Mouse (Mus musculus) megakaryocyte progenitor cell, adult 5-6 weeks (primary cell): ENCODE measurements at regions not wholly inside any gene's neighbourhood (a gene's known extent, or its start where the extent isn't known, plus 50 kb on each side); places are given as distances from the start of the nearest gene placed in this dataset.

Source experiments
- ATAC-seq: replicated peaks from 2 replicates; pipeline ENCODE4 v1.8.0; 2016; ENCODE audit warnings: mild to moderate bottlenecking, moderate TSS enrichment, inconsistent platforms; ENCODE audit not compliant: poor library complexity

DNA sequence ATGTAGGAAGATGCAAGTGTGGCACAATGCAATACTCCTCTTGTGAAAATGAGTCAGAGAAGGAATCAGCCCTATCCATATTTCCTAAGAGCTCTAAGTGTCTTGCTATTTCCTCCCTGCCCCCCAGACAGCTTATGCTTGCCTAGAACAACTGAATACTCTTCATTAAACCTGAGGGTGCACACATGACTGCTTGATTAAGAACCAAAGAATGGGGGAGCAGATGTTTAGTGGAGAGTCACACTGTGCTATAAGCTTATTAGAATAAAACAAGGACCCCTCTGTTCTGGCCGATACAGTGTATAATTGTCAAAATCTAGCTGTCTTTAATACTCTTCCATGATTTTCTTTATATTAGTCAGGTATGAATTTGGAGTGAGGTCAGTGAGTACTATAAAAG, 458.8 kb upstream of the Mon1b start:
- ATAC-seq = no peak

DNA sequence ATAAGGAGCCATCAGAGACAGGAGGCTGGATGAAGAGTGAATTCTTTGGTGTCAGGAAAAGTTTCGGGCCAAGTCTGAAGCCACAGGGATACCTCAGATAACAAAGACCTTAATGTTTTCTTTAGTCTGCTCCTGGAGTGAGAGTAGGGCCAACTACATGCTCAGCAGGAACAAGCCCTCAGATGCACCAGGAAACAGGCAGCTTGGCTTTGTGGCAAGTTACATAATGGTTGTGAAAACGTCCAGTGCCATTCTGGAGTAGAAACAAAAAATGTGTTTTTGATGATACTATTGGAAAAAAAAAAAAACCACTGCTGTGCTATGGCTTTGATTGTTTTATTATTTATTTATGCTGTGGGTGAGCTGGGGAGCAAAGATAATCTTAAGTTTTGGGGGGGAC, 452.2 kb upstream of the Mon1b start:
- no peak for ATAC-seq

DNA sequence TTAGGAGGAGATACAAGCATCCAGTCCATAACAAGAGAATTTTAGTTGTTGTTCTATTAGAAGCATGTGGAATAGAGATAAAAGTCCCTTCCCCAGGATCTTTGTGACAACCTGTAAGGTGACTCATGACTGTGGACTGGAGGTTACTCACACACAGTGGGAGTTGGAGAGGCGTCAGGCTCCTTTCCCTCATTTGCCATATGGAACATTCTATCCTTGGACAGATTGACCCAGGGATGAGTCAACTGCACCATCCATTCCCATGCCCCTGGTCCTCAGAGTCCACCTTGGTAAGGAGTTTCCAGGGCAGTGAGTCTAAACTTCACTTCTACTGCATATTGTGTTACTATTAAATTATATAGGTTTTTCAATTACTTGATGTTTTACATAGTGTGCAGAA, 444.9 kb upstream of the Mon1b start:
- ATAC-seq = no peak

DNA sequence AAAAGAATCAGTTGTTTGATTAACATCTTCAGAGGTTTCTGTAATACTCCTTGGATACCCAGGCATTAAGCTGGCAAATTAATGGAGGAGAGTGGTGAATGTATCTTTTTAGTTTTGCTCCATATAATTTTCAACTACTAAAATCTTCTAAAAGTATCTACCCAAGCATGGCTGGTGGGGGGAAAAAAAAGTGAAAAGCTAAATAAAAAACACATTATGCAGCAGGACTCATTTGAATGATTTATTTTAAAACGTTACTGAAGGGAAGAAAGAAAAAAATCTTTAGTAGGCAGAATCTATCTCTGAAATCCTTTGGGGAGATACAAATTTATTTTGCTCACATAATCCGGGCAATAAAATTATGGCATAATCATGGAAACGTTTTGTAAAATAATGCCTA, 443.9 kb upstream of the Mon1b start:
- ATAC-seq = no peak
